Mouse (Mus musculus) CH12F3 (cell line): ENCODE measurements around the gene P4ha2.

ENCODE experiments used
- in situ Hi-C: fragments of 300-500 bp; cut with MboI; formaldehyde crosslinking; loops from 2 replicates; pipeline ENCODE4 v1.14.3; 2020; ENCODE audit warnings: low sequenced_read_pairs

Gene P4ha2

DNA sequence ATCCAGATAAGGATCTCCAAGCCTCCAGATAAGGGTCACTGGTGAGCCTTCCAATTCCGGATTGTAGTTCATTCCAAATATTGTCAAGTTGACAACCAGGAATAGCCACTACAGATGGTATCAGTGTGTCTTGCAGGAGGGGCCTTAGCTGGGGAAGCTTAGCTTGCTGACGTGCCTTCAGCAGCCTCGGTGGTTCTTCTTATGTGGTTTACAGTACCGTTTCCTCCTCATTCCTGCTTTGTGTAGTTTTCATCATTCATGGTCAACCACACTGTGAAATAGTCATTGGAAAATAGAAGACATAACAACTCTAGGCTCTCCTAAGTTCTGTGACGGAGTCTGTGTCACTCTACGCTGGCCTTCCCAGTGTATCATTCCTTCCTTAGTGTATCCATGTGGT is 5.1 kb downstream of the P4ha2 start:
- in situ Hi-C loops = no loop called here

GRCm38 (mm10) chr11:54106676-54107075 is 6.8 kb downstream of the P4ha2 start:
- in situ Hi-C loops = no loop called here

- in situ Hi-C loops = no loop called here
Observed at GRCm38 (mm10) chr11:54107239-54107638, 7.3 kb downstream of the P4ha2 start.

DNA sequence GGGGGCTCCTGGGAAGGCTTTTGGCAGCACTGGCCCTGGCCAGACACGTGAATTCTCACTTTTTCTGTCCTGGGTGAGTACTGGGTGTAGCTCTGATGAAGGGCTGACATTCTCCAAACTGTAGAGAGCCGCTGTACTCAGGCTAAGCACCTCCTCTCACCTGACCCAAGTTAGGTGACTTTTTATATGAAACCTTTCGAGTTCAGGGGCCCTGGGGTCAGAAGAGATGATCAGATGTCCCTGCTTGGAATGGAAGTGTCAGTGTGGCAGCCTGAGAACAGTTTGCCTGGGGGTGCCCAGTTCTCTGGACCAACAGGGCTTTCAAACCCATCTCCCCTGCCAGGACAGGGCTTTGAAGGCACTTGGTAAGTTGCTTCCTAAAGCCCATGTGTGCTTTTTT is 8.2 kb downstream of the P4ha2 start:
- in situ Hi-C loops = no loop called here

- in situ Hi-C loops = no loop called here
Observed at GRCm38 (mm10) chr11:54108894-54109293, 9.0 kb downstream of the P4ha2 start.

GRCm38 (mm10) chr11:54111291-54111690 is 11.4 kb downstream of the P4ha2 start:
- in situ Hi-C loops = no loop called here

DNA sequence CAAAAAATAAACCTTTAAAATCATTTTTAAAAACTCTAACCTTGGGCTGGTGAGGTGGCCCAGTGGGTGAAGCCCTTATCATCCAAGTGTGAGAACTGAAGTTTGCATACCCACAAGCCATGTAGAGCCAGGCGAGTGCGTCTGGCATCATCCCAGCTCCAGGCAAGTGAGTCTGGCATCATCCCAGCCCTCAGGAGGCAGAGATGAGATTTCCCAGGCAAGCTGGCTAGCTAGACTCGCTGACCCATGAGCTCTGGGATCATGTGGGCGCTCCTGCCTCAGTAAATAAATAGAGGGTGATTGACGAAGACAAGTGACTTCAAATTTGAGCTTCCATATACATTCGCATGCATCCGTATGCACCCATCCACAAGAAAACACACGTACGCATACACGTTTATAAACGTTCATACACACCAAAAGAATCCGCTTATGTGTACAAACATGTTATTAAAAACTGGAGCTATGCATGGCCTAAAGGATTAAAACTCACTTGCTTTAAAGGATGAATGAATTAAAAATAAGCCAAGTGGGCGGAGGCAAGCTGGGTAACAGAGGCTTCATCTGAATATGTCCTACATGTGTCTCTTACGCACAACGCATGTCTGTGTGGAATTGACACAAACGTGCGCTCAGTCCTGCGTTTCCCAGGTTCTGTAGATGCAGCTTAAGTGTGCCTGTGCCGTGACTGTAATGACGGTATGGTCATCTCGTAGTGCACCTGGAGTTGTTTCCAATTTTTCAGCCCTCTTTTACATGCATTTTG is 12.3 kb downstream of the P4ha2 start:
- in situ Hi-C loops = no loop called here

- in situ Hi-C loops = no loop called here
Observed at GRCm38 (mm10) chr11:54112920-54113319, 13.0 kb downstream of the P4ha2 start.

GRCm38 (mm10) chr11:54113352-54113751 is 13.5 kb downstream of the P4ha2 start:
- in situ Hi-C loops = no loop called here

DNA sequence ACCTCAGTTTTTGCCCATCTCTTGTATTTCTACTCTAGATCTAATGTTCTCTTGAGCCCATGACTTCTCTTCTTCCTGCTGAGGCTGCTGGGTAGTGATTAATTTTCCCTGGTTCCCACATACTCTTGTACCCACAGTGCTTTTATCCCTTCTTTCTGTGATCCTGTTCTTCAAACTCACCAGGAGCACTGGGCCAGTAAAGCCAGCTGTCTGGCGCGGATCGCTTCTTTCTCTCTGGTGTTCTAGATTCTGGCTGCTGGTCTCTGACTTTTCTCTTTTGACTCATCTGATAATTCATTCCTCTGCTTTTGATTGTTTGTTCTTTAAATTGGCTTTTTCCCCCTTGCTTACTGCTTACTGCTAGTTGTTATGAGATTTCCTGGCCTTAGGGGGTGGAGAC is 14.9 kb downstream of the P4ha2 start:
- in situ Hi-C loops = no loop called here

- in situ Hi-C loops = no loop called here
Observed at GRCm38 (mm10) chr11:54115301-54115700, 15.4 kb downstream of the P4ha2 start.

DNA sequence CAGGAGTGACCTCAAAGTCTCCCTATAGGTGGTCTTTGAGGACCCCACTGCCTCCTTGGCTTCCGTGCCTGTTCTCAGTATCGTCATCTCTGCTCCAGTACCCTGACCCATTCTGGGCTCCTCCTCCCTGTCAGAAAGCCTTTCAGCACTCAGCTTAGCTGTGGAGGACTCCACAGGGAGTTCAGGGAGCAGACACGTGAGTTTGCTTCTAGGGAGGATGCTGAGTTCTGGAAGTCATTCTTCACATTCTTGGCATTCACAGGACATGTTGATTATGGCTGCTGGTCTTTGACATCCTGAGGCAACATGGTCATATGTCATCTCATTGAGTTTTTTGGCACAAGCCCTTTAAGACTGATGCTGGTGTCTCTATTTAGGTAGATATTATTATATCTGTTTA is 16.0 kb downstream of the P4ha2 start:
- in situ Hi-C loops = no loop called here

- in situ Hi-C loops = no loop called here
Observed at GRCm38 (mm10) chr11:54116406-54116805, 16.5 kb downstream of the P4ha2 start.

- in situ Hi-C loops = no loop called here
Observed at GRCm38 (mm10) chr11:54117096-54117495, 17.2 kb downstream of the P4ha2 start.

DNA sequence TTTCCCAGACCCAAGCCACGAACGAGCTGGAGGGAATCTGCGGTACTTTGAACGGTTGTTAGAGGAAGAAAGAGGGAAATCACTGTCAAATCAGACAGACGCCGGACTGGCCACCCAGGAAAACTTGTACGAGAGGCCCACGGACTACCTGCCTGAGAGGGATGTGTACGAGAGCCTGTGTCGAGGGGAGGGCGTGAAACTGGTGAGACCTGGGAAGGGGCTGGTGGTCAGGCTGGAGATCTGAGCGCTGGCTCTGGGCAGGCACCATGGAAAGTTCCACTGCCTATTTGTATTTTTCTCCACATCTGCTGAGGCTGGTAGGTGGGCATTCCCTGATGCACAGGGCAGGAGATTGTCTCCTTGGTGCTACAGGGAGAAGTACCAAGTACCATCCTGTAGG is 19.2 kb downstream of the P4ha2 start:
- in situ Hi-C loops = no loop called here

DNA sequence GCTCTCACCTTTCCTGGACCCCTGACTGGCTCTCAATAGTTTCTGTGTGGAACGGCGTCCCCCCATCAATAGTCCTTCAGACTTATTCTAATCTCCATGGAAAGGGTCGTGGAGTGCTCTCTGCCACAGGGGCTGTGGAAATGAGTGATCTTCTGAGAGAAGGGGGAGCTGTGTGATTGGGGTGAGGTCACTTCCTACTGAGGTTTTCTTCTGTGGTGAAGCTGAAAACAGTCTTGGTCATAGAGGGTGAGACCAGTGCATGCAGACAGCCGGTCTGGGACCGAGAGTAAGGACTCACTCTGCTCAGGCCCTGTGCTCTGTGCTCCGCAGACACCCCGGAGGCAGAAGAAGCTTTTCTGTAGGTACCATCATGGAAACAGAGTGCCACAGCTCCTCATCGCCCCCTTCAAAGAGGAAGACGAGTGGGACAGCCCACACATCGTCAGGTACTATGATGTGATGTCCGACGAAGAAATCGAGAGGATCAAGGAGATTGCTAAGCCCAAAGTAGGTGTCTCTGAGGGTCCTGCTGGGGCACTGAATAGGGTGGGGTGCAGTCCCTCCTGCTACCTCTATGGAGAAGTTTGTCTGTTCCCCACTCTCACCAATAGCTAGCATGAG is 20.0 kb downstream of the P4ha2 start:
- in situ Hi-C loops = no loop called here

DNA sequence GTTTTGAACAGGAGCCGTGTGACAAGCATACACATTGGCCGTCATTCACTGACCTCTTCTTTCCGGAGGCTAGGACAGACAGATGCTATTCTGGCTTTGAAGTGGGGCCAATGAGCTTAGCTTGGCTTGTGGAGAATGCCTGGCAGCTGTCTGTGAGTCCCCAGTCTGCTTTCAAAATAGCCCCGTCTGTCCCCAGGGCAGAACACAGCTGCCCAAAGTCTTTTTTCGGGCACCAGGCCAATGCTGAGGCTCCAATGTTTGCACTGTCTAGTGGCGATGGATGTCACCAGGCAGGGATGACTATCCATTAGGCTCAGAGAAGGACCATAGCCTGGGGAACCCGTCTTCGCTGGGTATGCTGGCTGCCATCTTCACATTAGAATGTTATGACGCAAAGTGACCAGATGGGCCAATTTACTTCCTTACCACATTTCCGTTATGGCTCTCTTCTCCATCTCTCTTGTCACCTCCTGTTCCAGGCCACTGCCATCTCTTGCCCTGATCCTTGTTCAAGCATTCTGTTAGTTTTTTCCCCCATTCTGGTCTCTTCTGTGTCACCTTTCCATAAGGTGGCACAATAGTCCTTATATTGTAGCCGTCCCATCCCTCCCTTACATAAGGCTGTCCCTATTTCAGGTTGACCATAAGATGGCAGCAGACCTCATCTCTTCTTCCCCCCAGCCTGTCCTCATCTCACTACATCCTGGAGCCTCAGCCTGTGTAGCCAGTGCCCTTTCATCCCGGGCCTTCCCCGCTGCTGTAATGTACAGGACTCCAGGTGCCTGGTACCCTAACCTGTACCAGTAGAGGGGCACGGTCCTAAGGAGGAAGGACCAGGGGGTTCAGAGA is 22.7 kb downstream of the P4ha2 start:
- in situ Hi-C loops = no loop called here

DNA sequence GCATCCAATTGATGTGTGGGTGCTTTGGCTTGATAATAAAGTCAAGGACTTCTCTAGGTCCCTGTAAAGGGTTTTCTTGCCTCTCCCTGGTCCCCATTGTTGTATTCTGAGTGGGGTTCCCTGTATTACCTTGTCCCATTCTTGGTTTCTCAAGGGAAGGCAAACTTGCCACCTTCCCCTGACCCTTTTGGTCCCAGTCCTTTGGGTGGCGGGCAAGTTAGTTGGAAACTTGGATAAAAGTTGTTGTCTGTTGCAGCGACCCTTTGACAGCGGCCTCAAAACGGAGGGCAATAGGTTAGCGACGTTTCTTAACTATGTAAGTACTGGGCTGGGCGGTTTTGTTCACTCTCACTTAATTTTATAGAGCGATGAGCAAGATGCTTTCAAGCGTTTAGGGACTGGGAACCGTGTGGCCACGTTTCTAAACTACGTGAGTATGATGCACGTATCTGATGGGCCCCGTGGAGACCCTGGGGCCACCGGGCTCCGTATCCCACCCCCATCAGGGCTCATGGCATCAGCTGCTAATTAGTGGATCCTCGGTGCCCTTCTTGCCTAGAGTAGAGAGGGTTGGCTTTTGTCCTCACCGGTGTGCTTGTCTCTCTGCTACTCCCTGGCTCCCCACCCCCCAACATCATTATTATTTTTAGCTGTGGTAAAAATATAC is 26.2 kb downstream of the P4ha2 start:
- in situ Hi-C loops = no loop called here

- in situ Hi-C loops = no loop called here
Observed at GRCm38 (mm10) chr11:54126654-54127374, 26.9 kb downstream of the P4ha2 start.

DNA sequence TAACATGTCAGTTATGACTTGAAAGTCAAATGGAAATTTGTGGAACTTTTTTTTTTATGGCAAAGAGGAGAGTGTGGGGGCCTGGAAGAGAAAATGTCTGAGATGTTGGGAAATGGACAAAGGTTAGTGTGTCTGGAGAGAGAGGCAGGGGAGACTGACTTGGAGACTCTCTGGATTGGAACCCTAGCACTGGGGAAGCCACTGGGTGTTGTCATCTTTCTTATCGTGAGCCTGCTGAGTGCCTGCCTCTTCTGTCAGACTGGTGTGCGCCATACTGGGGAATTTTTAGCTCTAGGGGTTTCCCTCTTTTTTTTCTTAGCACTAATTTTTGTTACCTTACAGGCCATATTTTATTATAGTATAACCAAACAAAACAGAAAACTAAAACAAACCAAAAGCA is 27.5 kb downstream of the P4ha2 start:
- in situ Hi-C loops = no loop called here

DNA sequence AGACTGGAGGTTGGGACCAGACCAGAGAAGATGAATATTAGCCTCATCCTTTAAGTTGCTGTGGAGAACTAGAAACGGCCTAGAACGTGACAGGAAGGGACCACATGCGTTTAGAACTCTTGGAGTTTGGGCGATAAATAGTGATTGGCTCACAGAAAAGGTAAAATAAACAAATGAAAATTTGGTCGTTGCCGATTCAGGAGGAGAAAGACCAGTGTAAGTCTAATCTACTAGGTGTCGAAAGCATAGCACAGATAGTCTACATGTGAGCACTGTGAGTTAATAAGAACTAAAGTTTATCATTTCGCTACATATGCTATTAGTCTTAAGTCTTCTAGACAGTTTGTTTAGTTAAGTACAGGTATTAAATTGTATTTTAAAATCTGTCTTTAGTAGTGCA is 30.1 kb downstream of the P4ha2 start:
- in situ Hi-C loops = no loop called here
